Mouse (Mus musculus): Measurements from ENCODE around the gene Smarcc1. TPM values are rescaled to one million over a fixed set of nuclear protein-coding genes. Genes with fewer than 3 reads are reported as not detected.
A peak's percentile ranks its signal among the peaks of the same experiment; 100 is the strongest.

Gene Smarcc1
- polyA plus RNA-seq, 1 experiment, result 220 TPM

- Histone ChIP-seq H3K27me3 (ENCODE audit: control insufficient read depth, insufficient read depth, low read length, poor library complexity, severe bottlenecking) (no peaks in the 10 kb centered on the region), H3K9me3 (replicated peaks; ENCODE audit: control insufficient read depth, insufficient read depth, low read length, poor library complexity, severe bottlenecking) (no peaks in the 10 kb centered on the region), H3K27ac (ENCODE audit: insufficient read depth, low read length) (no peak overlapping the region), H3K4me3 (ENCODE audit: low read depth, low read length) (no peak overlapping the region), H3K36me3 (ENCODE audit: control insufficient read depth, insufficient read depth, low read length, poor library complexity, severe bottlenecking) (peaks cover 50% of the 10 kb centered on the region), H3K4me1 (ENCODE audit: control insufficient read depth, insufficient read depth, low read length) (no peaks in the 10 kb centered on the region), H3K9ac (ENCODE audit: low read depth, poor library complexity, severe bottlenecking) (no peak overlapping the region)
- TF ChIP-seq EP300 (IDR thresholded peaks at IDR 0.05; ENCODE audit: insufficient read depth, low read depth, low read length), result no peak
- no peak for TF ChIP-seq POLR2A (IDR thresholded peaks at IDR 0.05; ENCODE audit: insufficient read depth, low read length)
- TF ChIP-seq CTCF (IDR thresholded peaks at IDR 0.05; ENCODE audit: low read depth, low read length), result no peak
Observed at GRCm38 (mm10) chr9:110162441-110162840, 44.9 kb downstream of the Smarcc1 start.

- no peak overlapping the region for H3K9ac ChIP-seq (ENCODE audit: low read depth, poor library complexity, severe bottlenecking)
- H3K36me3 ChIP-seq (ENCODE audit: control insufficient read depth, insufficient read depth, low read length, poor library complexity, severe bottlenecking), result peaks cover 52% of the 10 kb centered on the region
- H3K9me3 ChIP-seq (replicated peaks; ENCODE audit: control insufficient read depth, insufficient read depth, low read length, poor library complexity, severe bottlenecking), result no peaks in the 10 kb centered on the region
- H3K4me1 ChIP-seq (ENCODE audit: control insufficient read depth, insufficient read depth, low read length), result no peaks in the 10 kb centered on the region
- no peak overlapping the region for H3K4me3 ChIP-seq (ENCODE audit: low read depth, low read length)
- H3K27ac ChIP-seq (ENCODE audit: insufficient read depth, low read length), result no peak overlapping the region
- H3K27me3 ChIP-seq (ENCODE audit: control insufficient read depth, insufficient read depth, low read length, poor library complexity, severe bottlenecking), result no peaks in the 10 kb centered on the region
- no peak for TF ChIP-seq CTCF (IDR thresholded peaks at IDR 0.05; ENCODE audit: low read depth, low read length)
- no peak for TF ChIP-seq POLR2A (IDR thresholded peaks at IDR 0.05; ENCODE audit: insufficient read depth, low read length)
- no peak for TF ChIP-seq EP300 (IDR thresholded peaks at IDR 0.05; ENCODE audit: insufficient read depth, low read depth, low read length)
Observed at GRCm38 (mm10) chr9:110163071-110163470, 45.6 kb downstream of the Smarcc1 start.

- no peak for TF ChIP-seq EP300 (IDR thresholded peaks at IDR 0.05; ENCODE audit: insufficient read depth, low read depth, low read length)
- no peak for TF ChIP-seq POLR2A (IDR thresholded peaks at IDR 0.05; ENCODE audit: insufficient read depth, low read length)
- TF ChIP-seq CTCF (IDR thresholded peaks at IDR 0.05; ENCODE audit: low read depth, low read length), result no peak
- no peak overlapping the region for H3K9ac ChIP-seq (ENCODE audit: low read depth, poor library complexity, severe bottlenecking)
- H3K4me1 ChIP-seq (ENCODE audit: control insufficient read depth, insufficient read depth, low read length), result no peaks in the 10 kb centered on the region
- no peak overlapping the region for H3K27ac ChIP-seq (ENCODE audit: insufficient read depth, low read length)
- peaks cover 62% of the 10 kb centered on the region for H3K36me3 ChIP-seq (ENCODE audit: control insufficient read depth, insufficient read depth, low read length, poor library complexity, severe bottlenecking)
- H3K4me3 ChIP-seq (ENCODE audit: low read depth, low read length), result no peak overlapping the region
- no peaks in the 10 kb centered on the region for H3K9me3 ChIP-seq (replicated peaks; ENCODE audit: control insufficient read depth, insufficient read depth, low read length, poor library complexity, severe bottlenecking)
- no peaks in the 10 kb centered on the region for H3K27me3 ChIP-seq (ENCODE audit: control insufficient read depth, insufficient read depth, low read length, poor library complexity, severe bottlenecking)
Observed at GRCm38 (mm10) chr9:110170858-110171257, 53.4 kb downstream of the Smarcc1 start.

GRCm38 (mm10) chr9:110199870-110200269, 82.4 kb downstream of the Smarcc1 start:
- Histone ChIP-seq H3K4me1 (ENCODE audit: control insufficient read depth, insufficient read depth, low read length) (no peaks in the 10 kb centered on the region), H3K9ac (ENCODE audit: low read depth, poor library complexity, severe bottlenecking) (no peak overlapping the region), H3K27ac (ENCODE audit: insufficient read depth, low read length) (no peak overlapping the region), H3K36me3 (ENCODE audit: control insufficient read depth, insufficient read depth, low read length, poor library complexity, severe bottlenecking) (peaks cover 72% of the 10 kb centered on the region), H3K4me3 (ENCODE audit: low read depth, low read length) (no peak overlapping the region), H3K27me3 (ENCODE audit: control insufficient read depth, insufficient read depth, low read length, poor library complexity, severe bottlenecking) (no peaks in the 10 kb centered on the region), H3K9me3 (replicated peaks; ENCODE audit: control insufficient read depth, insufficient read depth, low read length, poor library complexity, severe bottlenecking) (no peaks in the 10 kb centered on the region)
- TF ChIP-seq POLR2A (IDR thresholded peaks at IDR 0.05; ENCODE audit: insufficient read depth, low read length), result no peak
- TF ChIP-seq EP300 (IDR thresholded peaks at IDR 0.05; ENCODE audit: insufficient read depth, low read depth, low read length), result no peak
- TF ChIP-seq CTCF (IDR thresholded peaks at IDR 0.05; ENCODE audit: low read depth, low read length), result no peak

GRCm38 (mm10) chr9:110205526-110206404, 88.3 kb downstream of the Smarcc1 start:
- Histone ChIP-seq H3K27me3 (ENCODE audit: control insufficient read depth, insufficient read depth, low read length, poor library complexity, severe bottlenecking) (no peaks in the 10 kb centered on the region), H3K9ac (ENCODE audit: low read depth, poor library complexity, severe bottlenecking) (0 out of 2 replicates have a peak overlapping the region, but pooled peaks have one; percentile 29), H3K27ac (ENCODE audit: insufficient read depth, low read length) (peak overlapping the region; percentile 75), H3K9me3 (replicated peaks; ENCODE audit: control insufficient read depth, insufficient read depth, low read length, poor library complexity, severe bottlenecking) (no peaks in the 10 kb centered on the region), H3K36me3 (ENCODE audit: control insufficient read depth, insufficient read depth, low read length, poor library complexity, severe bottlenecking) (peaks cover 73% of the 10 kb centered on the region), H3K4me3 (ENCODE audit: low read depth, low read length) (no peak overlapping the region), H3K4me1 (ENCODE audit: control insufficient read depth, insufficient read depth, low read length) (no peaks in the 10 kb centered on the region)
- no peak for TF ChIP-seq CTCF (IDR thresholded peaks at IDR 0.05; ENCODE audit: low read depth, low read length)
- TF ChIP-seq POLR2A (IDR thresholded peaks at IDR 0.05; ENCODE audit: insufficient read depth, low read length), result no peak
- TF ChIP-seq EP300 (IDR thresholded peaks at IDR 0.05; ENCODE audit: insufficient read depth, low read depth, low read length), result peak; percentile 83

- no peak overlapping the region for H3K27ac ChIP-seq (ENCODE audit: insufficient read depth, low read length)
- no peaks in the 10 kb centered on the region for H3K4me1 ChIP-seq (ENCODE audit: control insufficient read depth, insufficient read depth, low read length)
- no peaks in the 10 kb centered on the region for H3K9me3 ChIP-seq (replicated peaks; ENCODE audit: control insufficient read depth, insufficient read depth, low read length, poor library complexity, severe bottlenecking)
- TF ChIP-seq CTCF (IDR thresholded peaks at IDR 0.05; ENCODE audit: low read depth, low read length), result no peak
- no peak for TF ChIP-seq POLR2A (IDR thresholded peaks at IDR 0.05; ENCODE audit: insufficient read depth, low read length)
- TF ChIP-seq EP300 (IDR thresholded peaks at IDR 0.05; ENCODE audit: insufficient read depth, low read depth, low read length), result no peak
- no peaks in the 10 kb centered on the region for H3K27me3 ChIP-seq (ENCODE audit: control insufficient read depth, insufficient read depth, low read length, poor library complexity, severe bottlenecking)
- H3K4me3 ChIP-seq (ENCODE audit: low read depth, low read length), result no peak overlapping the region
- peaks cover 71% of the 10 kb centered on the region for H3K36me3 ChIP-seq (ENCODE audit: control insufficient read depth, insufficient read depth, low read length, poor library complexity, severe bottlenecking)
- H3K9ac ChIP-seq (ENCODE audit: low read depth, poor library complexity, severe bottlenecking), result no peak overlapping the region
Observed at GRCm38 (mm10) chr9:110206437-110206836, 88.9 kb downstream of the Smarcc1 start.
